ENCODE assay signal across 14 mouse cellular contexts in genomic region chr2:122300656-122301020, GRCm38 (mm10). TPM values are rescaled to one million over a fixed set of nuclear protein-coding genes. Genes with fewer than 3 reads are reported as not detected.
A peak's percentile ranks its signal among the peaks of the same experiment; 100 is the strongest.
DNase-seq lines count a peak whose midpoint lies in the region; ATAC-seq and TF ChIP-seq lines count a peak whose summit lies in the region.
"Had no signal": no experiment of that assay in that cellular context is flagged by ENCODE, and none has a peak within 500 bp of the region (broad histone marks: within the 10 kb centered on the region; RNA-seq: fewer than 3 reads in every experiment).

No protein-coding gene starts in this region.

- no peak overlapping the region for H3K27ac ChIP-seq in heart, embryonic 12.5 days (ENCODE audit: poor library complexity, severe bottlenecking)
- H3K27ac ChIP-seq in lung, postnatal 0 days (ENCODE audit: low read length), result no peak overlapping the region
- no peak overlapping the region for H3K27ac ChIP-seq in intestine, embryonic 15.5 days
- H3K27ac ChIP-seq in small intestine, adult 2 months (ENCODE audit: insufficient read depth, low read depth, low read length), result no peak overlapping the region

- no peak for TF ChIP-seq CTCF in lung, postnatal 0 days (IDR thresholded peaks at IDR 0.05)
- no peak for TF ChIP-seq CTCF in small intestine, adult 2 months (IDR thresholded peaks at IDR 0.05; ENCODE audit: extremely low read depth, insufficient read length, insufficient replicate concordance, low read depth, low read length)

- peak overlapping the region; percentile 79 for H3K4me2 ChIP-seq in heart, embryonic 12.5 days
- H3K4me2 ChIP-seq in lung, postnatal 0 days (replicated peaks; ENCODE audit: low read depth, low read length), result peak overlapping the region; percentile 47; the same call in 1 of the 2 replicates
- peak overlapping the region; percentile 87 for H3K4me2 ChIP-seq in intestine, embryonic 15.5 days (replicated peaks)

- intact Hi-C loops in heart, postnatal 36 days (cut with DNase I), result loop anchor here (5.0 kb wide), 2 partner anchors 58 to 228 kb away; no protein-coding TSS in a partner anchor

- TF ChIP-seq EP300 in lung, postnatal 0 days (IDR thresholded peaks at IDR 0.05), result no peak

- no peak for TF ChIP-seq POLR2A in small intestine, adult 2 months (IDR thresholded peaks at IDR 0.05; ENCODE audit: low read depth, low read length)

- H3K4me1 ChIP-seq in heart, embryonic 12.5 days (replicated peaks), result peaks cover 40% of the 10 kb centered on the region
- peaks cover 11% of the 10 kb centered on the region; the same call in 1 of the 2 replicates for H3K4me1 ChIP-seq in lung, postnatal 0 days (ENCODE audit: insufficient read depth, low read depth, low read length)
- H3K4me1 ChIP-seq in intestine, embryonic 15.5 days (replicated peaks), result peaks cover 39% of the 10 kb centered on the region
- peaks cover 12% of the 10 kb centered on the region for H3K4me1 ChIP-seq in small intestine, adult 2 months (ENCODE audit: control insufficient read depth, insufficient read depth, insufficient read length, low read length)

- H3K9me3 ChIP-seq in heart, embryonic 12.5 days (replicated peaks), result no peaks in the 10 kb centered on the region
- H3K9me3 ChIP-seq in lung, postnatal 0 days (ENCODE audit: low read length), result no peaks in the 10 kb centered on the region
- H3K9me3 ChIP-seq in intestine, embryonic 15.5 days, result no peaks in the 10 kb centered on the region

- WGBS in heart, embryonic 12.5 days, result 7% methylated on average over 14 of the region's 14 CpGs
- 3% methylated on average over 14 of the region's 14 CpGs for WGBS in lung, postnatal 0 days
- WGBS in intestine, embryonic 15.5 days, result 5% methylated on average over 14 of the region's 14 CpGs
- 19% methylated on average over 14 of the region's 14 CpGs for WGBS in small intestine, adult 2 months

- no peak overlapping the region for H3K9ac ChIP-seq in heart, embryonic 12.5 days
- H3K9ac ChIP-seq in lung, postnatal 0 days (replicated peaks; ENCODE audit: low read depth), result no peak overlapping the region
- H3K9ac ChIP-seq in intestine, embryonic 15.5 days, result no peak overlapping the region

- no peak for DNase-seq in heart, postnatal 36 days
- DNase-seq in lung, postnatal 0 days (ENCODE audit: low spot score), result no peak
- DNase-seq in lung, postnatal 4 days, result no peak
- no peak for DNase-seq in thymus, postnatal 0 days (ENCODE audit: low spot score)
- no peak for DNase-seq in right cerebral cortex, adult 18-20 months
- DNase-seq: kidney, postnatal 10 days; left cerebral cortex, postnatal 4 days; thymus, postnatal 4 days had no signal

- H3K4me3 ChIP-seq in heart, embryonic 12.5 days, result peak overlapping the region; percentile 48
- peak overlapping the region; percentile 20; the same call in 1 of the 2 replicates for H3K4me3 ChIP-seq in lung, postnatal 0 days (ENCODE audit: low read depth, low read length)
- peak overlapping the region; percentile 40 for H3K4me3 ChIP-seq in intestine, embryonic 15.5 days (replicated peaks)
- H3K4me3 ChIP-seq in small intestine, adult 2 months (ENCODE audit: low read depth, low read length), result peak overlapping the region; percentile 62

- no peaks in the 10 kb centered on the region for H3K36me3 ChIP-seq in heart, embryonic 12.5 days
- H3K36me3 ChIP-seq in lung, postnatal 0 days (ENCODE audit: insufficient read depth, low read length), result no peaks in the 10 kb centered on the region
- H3K36me3 ChIP-seq in intestine, embryonic 15.5 days, result no peaks in the 10 kb centered on the region
- H3K36me3 ChIP-seq in small intestine, adult 2 months (ENCODE audit: control insufficient read depth, insufficient read depth, low read length), result no peaks in the 10 kb centered on the region

- ATAC-seq in heart, embryonic 12.5 days (ENCODE audit: insufficient number of reproducible peaks, low FRiP score), result no peak
- no peak for ATAC-seq in lung, postnatal 0 days
- no peak for ATAC-seq in intestine, embryonic 15.5 days
- ATAC-seq: CD4-positive, CD25-positive, alpha-beta regulatory T cell, adult 4 months had no signal

- peaks cover 98% of the 10 kb centered on the region for H3K27me3 ChIP-seq in heart, embryonic 12.5 days (replicated peaks)
- peaks cover 57% of the 10 kb centered on the region for H3K27me3 ChIP-seq in lung, postnatal 0 days (replicated peaks; ENCODE audit: insufficient read depth, low read length)
- peaks cover 76% of the 10 kb centered on the region for H3K27me3 ChIP-seq in intestine, embryonic 15.5 days (replicated peaks)
- peaks cover 13% of the 10 kb centered on the region for H3K27me3 ChIP-seq in small intestine, adult 2 months (ENCODE audit: control insufficient read depth, insufficient read depth, low read length)

RNA-seq across cellular contexts. Expression of gene Duoxa2, which starts 1.9 kb away (rescaled TPM):
- not detected in 2 replicates for polyA plus RNA-seq in heart, embryonic 12.5 days (2016; fragmentation: Nextera tagmentation; extraction: Ambion mirVana)
- total RNA-seq in heart, postnatal 36 days (2021), result not detected
- polyA plus RNA-seq in lung, postnatal 0 days (2015; fragmentation: Nextera tagmentation; extraction: Ambion mirVana), result 0.07 TPM in 1 of 2 replicates, not detected in the other
- polyA plus RNA-seq in intestine, embryonic 15.5 days (2015; fragmentation: Nextera tagmentation; extraction: Ambion mirVana), result 0.14 and 0.25 TPM in 2 replicates
- 33.7 and 324 TPM in 2 replicates for polyA plus RNA-seq in small intestine, adult 2 months (2012; rRNA removed)
- 0.34 TPM in 1 of 2 replicates, not detected in the other for polyA plus RNA-seq in thymus, postnatal 0 days (2015; fragmentation: Nextera tagmentation; extraction: Ambion mirVana)
- total RNA-seq: common myeloid progenitor, adult 5-6 weeks; monocyte, adult 5-6 weeks had no signal
- polyA plus RNA-seq: CD4-positive, CD25-positive, alpha-beta regulatory T cell, adult 4 months had no signal

RNA-seq across cellular contexts. Expression of gene Duox2, which starts 2.4 kb away (rescaled TPM):
- polyA plus RNA-seq in heart, embryonic 12.5 days (2016; fragmentation: Nextera tagmentation; extraction: Ambion mirVana), result 0.13 TPM in 2 replicates
- total RNA-seq in heart, postnatal 36 days (2021), result under 1 TPM; 0.35 to 0.47 TPM
- polyA plus RNA-seq in lung, postnatal 0 days (2015; fragmentation: Nextera tagmentation; extraction: Ambion mirVana), result 0.02 and 0.04 TPM in 2 replicates
- polyA plus RNA-seq in intestine, embryonic 15.5 days (2015; fragmentation: Nextera tagmentation; extraction: Ambion mirVana), result 0.08 TPM in 1 of 2 replicates, not detected in the other
- polyA plus RNA-seq in small intestine, adult 2 months (2012; rRNA removed), result 13.5 and 133 TPM in 2 replicates
- 0.30 and 0.61 TPM in 2 replicates for polyA plus RNA-seq in thymus, postnatal 0 days (2015; fragmentation: Nextera tagmentation; extraction: Ambion mirVana)
- total RNA-seq: common myeloid progenitor, adult 5-6 weeks; monocyte, adult 5-6 weeks had no signal
- polyA plus RNA-seq: CD4-positive, CD25-positive, alpha-beta regulatory T cell, adult 4 months had no signal

RNA-seq across cellular contexts. Expression of gene Duoxa1, which starts 12.9 kb away (rescaled TPM):
- polyA plus RNA-seq in heart, embryonic 12.5 days (2016; fragmentation: Nextera tagmentation; extraction: Ambion mirVana), result not detected in 2 replicates
- total RNA-seq in heart, postnatal 36 days (2021), result under 1 TPM in 1 of 2 experiments, not detected in 1; 0.39 TPM
- polyA plus RNA-seq in lung, postnatal 0 days (2015; fragmentation: Nextera tagmentation; extraction: Ambion mirVana), result 0.21 TPM in 1 of 2 replicates, not detected in the other
- not detected in 2 replicates for polyA plus RNA-seq in intestine, embryonic 15.5 days (2015; fragmentation: Nextera tagmentation; extraction: Ambion mirVana)
- 0.08 and 0.66 TPM in 2 replicates for polyA plus RNA-seq in small intestine, adult 2 months (2012; rRNA removed)
- polyA plus RNA-seq in thymus, postnatal 0 days (2015; fragmentation: Nextera tagmentation; extraction: Ambion mirVana), result 2.1 and 2.3 TPM in 2 replicates
- total RNA-seq: monocyte, adult 5-6 weeks had no signal
- polyA plus RNA-seq: CD4-positive, CD25-positive, alpha-beta regulatory T cell, adult 4 months had no signal

RNA-seq across cellular contexts. Expression of gene Duox1, which starts 14.8 kb away (rescaled TPM):
- 0.04 and 0.05 TPM in 2 replicates for polyA plus RNA-seq in heart, embryonic 12.5 days (2016; fragmentation: Nextera tagmentation; extraction: Ambion mirVana)
- under 1 TPM; 0.17 to 0.27 TPM for total RNA-seq in heart, postnatal 36 days (2021)
- 0.06 and 0.15 TPM in 2 replicates for polyA plus RNA-seq in lung, postnatal 0 days (2015; fragmentation: Nextera tagmentation; extraction: Ambion mirVana)
- polyA plus RNA-seq in intestine, embryonic 15.5 days (2015; fragmentation: Nextera tagmentation; extraction: Ambion mirVana), result 0.03 and 0.08 TPM in 2 replicates
- 0.11 and 0.16 TPM in 2 replicates for polyA plus RNA-seq in small intestine, adult 2 months (2012; rRNA removed)
- polyA plus RNA-seq in thymus, postnatal 0 days (2015; fragmentation: Nextera tagmentation; extraction: Ambion mirVana), result 0.08 and 0.16 TPM in 2 replicates
- total RNA-seq: common myeloid progenitor, adult 5-6 weeks; monocyte, adult 5-6 weeks had no signal
- polyA plus RNA-seq: CD4-positive, CD25-positive, alpha-beta regulatory T cell, adult 4 months had no signal

Comparison
In these comparisons a context has a peak if more than half of its experiments do, and no peak if none do; other contexts are left out.
1. RNA of gene Duoxa2, which starts 1.9 kb away (polyA plus RNA-seq): 33.7 to 324 TPM in small intestine, adult 2 months; 0.34 TPM in thymus, postnatal 0 days, 0.14 to 0.25 TPM in intestine, embryonic 15.5 days, 0.07 TPM in lung, postnatal 0 days and not detected in heart, embryonic 12.5 days; every median in the first group is over 10 times any median in the second.
2. Peak in every context shown above with its lines, with median percentiles within 50 percentile points of each other: H3K4me2 ChIP-seq and H3K4me3 ChIP-seq.